Mouse (Mus musculus): ENCODE data around the gene Nanos2.

Gene Nanos2

DNA sequence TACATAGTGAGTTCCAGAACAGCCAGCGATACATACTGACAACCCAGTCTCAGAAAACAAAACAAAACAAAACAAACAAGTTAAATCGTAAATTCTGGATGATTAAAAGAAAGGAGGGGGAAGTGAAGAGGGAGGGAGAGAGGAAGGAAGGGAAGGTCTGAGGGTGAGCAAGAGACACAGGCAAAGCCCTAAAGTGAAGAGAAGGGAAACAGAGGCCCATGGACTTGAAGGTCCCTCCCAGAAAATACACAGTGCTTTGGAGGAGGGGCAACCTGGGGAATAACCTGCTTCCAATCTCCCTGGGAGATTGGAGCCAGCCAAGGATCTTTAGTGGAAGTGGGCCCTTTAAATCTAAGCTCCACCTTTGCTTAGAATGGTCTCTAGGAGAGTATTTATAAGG, at the start of gene Nanos2:
TSS of gene Nanos2 (plus strand) at position 301 of the 400 bp plus-strand sequence.
- no peak for DNase-seq (ENCODE audit: low read depth, low spot score)

DNA sequence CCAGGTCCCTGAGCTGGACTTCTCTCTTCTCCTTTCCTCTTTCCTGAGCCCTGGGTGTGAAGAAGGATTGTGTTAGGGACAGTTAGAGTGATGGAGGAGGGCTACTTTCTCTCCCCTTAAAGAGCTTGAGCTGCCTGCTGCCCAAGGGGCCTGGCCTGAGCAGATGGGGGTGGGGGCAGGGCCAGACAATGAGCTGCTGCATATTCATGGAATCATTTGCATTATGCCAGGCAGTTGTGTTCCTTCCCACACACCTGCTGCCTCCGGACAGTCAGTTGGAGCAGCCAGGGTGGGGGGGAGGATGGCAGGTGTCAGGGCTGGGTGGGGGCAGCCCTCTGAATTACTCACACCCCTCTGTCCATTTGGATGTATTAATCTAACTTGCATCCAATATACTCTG, 44.8 kb upstream of the Nanos2 start:
- DNase-seq (ENCODE audit: low read depth, low spot score), result no peak

DNA sequence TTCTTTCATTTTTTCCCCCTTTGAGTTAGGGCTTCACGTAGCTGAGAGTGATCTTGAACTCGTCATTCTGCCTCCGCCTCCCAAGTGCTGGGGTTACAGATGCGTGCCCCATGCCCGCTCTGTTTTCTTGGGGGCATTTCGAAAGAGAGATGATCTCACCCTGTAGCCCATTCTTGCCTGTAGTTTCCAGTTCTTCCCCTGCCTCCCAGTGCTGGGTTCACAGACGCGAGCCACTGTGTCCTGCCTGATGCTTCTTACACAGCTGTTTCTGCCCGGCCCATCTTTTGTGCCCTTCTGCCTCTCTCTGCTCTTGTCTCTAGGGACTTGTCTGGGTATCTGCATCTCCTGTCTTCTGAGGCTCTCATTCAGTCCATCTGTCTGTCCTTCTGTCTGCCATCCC, 44.4 kb upstream of the Nanos2 start:
- no peak for DNase-seq (ENCODE audit: low read depth, low spot score)

DNA sequence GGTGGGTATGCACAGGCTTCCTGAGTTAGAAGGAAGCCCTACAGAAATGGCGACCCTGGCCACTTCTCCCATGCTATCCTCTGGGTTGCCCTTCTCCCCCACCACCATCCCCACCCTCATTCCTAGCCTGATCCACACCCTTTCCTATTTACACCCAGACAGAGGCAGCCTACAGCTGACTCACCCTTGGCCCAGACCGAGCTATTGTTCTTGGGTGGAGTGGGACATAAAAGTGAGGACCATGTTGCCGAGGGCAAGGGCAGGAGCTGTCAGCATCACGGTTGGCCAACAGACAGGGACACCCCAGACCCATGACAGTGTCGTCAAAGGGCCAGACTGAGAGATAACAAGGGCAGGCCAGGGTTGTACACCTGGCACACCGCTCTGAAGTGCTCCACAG, 39.0 kb upstream of the Nanos2 start:
- no peak for DNase-seq (ENCODE audit: low read depth, low spot score)

DNA sequence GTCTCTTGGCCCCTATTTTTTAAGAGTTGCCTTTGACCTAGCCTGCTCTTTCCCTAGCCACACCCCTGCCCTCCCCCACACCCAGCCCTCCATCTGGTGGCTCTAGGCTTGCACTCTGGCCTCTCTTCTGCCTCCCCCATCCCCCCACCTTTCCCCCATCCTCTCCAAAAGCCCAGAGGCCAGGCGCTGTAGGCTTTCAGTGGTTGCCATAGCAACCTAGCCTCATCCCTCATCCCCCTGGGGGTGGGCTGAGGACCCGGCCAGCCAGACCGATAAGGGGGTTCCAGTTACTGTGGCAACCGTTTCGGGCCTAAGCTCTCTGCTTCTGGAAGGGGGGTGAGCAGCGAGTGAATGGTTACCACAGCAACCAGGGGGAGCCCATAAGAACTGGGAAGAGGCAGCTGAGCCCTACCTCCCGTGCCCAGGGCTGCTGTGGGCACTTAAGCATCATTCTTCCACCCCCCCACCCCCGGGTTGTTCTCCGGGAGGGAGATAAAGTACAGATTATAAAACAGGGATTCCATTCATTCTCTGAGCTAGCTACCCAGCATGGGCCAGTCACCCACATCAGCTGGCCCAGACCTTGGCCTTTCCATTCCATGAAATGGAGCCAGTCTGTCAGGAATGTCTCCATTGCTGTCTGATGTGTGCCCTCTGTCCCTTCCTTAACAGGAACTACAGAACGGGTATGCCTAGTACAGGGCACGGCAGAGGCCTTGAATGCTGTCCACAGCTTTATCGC, 37.2 kb upstream of the Nanos2 start:
- DNase-seq (ENCODE audit: low read depth, low spot score), result no peak

DNA sequence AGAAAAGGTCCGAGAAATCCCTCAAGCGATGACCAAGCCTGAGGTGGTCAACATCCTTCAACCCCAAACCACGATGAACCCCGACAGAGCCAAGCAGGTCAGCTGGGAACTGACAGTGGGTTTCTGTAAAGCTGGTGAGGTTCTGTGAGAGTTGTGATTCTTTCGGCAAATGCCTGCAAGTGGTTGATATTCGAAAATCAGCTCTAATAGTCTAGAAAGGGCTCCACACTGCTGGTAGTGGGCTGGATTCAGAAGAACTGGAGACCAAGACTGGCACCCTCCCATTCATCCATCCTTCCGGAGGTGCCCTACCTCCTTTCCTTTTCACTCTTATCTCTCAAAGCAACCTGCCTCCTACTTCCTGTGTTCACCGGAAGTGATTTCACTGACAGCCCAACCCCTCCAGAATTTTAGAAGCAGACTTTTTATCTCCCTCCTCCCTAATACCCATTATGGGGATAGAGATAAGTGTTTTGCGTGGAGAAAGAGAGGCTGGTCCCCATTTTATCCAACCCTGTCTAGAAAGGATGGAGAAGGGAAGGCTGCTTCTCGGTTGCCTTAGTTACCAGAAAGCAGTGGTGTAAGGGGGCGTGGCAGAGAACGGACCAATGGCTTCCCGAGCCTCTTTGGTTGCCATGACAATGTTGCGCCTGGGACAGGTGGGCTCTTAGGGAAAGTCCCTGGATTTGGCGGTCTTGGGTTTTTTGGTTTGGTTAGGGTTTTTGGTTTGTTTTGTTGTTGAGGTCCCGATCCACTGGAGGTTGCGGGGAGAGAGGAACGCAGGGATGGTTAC, 36.5 kb upstream of the Nanos2 start:
- DNase-seq (ENCODE audit: low read depth, low spot score), result no peak

DNA sequence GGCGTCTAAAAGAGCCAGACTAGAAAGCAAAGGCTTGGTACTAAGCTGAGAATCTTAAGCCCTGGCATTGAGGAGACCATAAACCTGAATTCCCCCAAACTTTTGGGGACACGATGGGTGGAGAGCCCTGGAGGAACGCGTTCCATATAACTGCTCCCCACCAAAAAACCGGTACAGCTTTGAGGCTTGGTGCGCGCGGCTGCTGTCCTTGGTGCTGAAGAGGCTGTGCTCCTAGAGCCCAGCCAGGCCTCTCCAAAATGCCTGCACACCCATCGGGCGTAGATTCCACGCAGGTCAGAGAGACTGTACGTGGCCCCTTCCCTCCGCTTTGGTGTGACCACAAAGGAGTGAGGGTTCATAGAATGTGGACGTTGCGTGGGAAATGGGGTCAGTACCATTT, 35.8 kb upstream of the Nanos2 start:
- no peak for DNase-seq (ENCODE audit: low read depth, low spot score)

DNA sequence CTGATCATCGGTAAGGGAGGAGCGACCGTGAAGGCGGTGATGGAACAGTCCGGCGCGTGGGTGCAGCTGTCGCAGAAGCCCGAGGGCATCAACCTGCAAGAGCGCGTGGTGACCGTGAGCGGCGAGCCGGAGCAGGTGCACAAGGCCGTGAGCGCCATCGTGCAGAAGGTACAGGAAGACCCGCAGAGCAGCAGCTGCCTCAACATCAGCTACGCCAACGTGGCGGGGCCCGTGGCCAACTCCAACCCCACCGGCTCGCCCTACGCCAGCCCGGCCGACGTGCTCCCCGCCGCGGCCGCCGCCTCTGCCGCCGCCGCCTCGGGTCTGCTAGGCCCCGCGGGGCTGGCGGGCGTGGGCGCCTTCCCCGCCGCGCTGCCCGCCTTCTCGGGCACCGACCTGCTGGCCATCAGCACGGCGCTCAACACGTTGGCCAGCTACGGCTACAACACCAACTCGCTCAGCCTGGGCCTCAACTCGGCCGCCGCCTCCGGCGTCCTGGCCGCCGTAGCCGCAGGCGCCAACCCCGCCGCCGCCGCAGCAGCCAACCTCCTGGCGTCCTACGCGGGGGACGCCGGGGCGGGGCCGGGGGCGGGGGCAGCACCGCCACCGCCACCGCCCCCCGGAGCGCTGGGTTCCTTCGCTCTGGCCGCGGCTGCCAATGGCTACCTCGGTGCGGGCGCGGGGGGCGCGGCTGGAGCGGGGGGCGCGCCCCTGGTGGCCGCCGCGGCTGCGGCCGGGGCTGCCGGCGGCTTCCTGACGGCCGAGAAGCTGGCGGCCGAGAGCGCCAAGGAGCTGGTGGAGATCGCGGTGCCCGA, 29.4 kb upstream of the Nanos2 start:
- DNase-seq (ENCODE audit: low read depth, low spot score), result no peak

DNA sequence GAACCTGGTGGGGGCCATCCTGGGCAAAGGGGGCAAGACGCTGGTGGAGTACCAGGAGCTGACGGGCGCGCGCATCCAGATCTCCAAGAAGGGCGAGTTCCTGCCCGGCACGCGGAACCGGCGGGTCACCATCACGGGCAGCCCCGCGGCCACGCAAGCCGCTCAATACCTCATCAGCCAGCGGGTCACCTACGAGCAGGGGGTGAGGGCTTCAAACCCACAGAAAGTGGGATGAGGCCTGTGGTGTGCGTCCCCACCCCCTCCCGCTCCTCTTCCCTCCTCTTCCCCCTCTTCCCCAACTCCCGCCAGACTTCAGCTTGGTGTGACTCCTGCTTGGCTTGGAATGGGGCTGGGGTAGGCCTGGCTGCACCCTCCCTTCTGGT, 28.8 kb upstream of the Nanos2 start:
- no peak for DNase-seq (ENCODE audit: low read depth, low spot score)

DNA sequence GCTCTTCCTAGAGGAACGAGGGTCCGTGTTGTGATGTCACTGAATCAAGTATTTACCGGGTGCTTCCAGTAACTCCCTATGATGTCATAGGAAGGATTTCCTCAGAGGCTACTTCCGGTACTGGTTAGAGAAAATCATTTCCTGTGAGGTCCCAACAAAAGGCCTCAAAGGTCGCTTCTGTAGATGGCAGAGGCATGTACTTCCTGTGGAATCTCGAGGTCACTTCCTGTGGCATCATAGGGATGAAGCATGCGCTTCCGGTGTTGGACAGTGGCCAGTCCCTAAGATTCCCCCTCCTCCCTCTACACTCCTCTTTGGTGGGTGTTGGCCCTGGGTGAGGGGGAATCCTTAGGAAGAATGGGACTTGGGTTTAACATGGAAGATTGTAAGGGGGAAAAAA, 27.8 kb upstream of the Nanos2 start:
- no peak for DNase-seq (ENCODE audit: low read depth, low spot score)

DNA sequence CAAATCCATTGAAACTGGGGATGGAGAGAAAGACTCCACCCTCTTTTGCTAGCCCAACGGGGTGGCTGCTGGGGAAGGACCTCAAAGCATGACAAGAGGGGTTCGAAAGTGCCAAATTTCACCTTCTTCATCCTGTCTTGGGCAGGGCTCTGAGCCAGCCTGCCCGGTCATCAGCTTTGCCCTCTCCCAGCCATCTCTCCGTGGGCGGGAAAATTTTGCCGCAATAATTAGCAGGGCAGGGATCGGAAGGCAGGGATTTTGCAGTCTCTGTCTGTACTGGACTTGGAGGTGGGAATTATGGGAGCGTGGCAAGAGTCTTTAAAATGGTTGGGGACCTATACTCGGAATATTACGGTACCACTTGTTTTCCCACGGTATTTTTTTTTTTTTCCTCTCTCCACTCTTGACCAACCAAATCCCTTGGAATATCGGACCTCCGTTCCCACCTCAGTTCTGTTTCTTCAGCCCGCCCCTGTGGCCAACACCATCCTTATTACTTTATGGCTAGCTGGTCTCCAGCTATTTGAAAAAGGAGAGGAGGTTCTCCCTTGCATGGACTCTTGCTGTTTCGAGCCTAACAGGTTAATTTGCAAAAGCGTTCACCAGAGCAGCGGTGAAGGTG, 24.9 kb upstream of the Nanos2 start:
- no peak for DNase-seq (ENCODE audit: low read depth, low spot score)

DNA sequence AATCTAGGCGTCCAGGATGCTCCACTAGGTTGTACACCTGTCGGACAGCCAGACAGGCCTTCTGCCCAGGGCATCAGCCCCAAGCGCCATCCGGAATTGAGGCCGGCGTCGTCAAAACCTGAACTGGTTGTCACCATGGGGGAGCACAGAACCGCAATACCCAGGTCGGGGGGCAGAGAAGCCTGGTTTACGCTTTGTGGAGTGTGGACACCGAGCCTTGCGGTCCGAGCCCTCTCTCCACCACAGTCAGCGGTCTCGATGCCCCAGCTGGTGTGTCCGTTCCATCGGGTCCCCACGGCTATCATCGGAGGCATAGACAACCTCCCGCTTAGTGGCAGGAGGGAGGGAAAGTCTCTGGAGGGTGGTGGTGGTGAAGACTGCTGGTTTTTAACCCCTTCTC, 24.4 kb upstream of the Nanos2 start:
- no peak for DNase-seq (ENCODE audit: low read depth, low spot score)

DNA sequence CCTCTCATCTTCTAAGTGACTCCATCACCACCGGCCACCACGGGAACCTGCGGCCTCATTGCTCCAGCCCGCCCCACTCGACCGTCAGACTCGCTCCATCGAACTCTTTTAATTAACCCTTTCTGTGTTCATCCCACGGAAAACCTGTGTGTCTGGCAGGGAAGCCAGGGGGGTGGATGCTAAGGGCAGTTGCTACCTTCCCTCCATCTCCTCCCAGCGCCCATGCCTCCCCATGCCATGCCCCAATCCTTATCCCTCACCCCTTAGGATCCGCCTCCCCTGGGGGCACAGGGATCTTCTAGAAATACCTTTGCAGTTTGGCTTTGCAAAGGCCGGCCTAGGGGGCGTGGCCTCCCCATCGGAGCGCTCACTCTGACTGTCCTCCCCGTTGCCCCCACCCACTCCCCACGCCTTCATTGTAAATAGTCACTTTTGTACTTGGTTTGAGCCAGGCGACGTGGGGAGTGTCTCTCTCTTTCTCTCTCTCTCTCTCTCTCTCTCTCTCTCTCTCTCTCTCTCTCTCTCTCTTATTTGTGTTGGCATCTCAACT, 23.8 kb upstream of the Nanos2 start:
- DNase-seq (ENCODE audit: low read depth, low spot score), result no peak

DNA sequence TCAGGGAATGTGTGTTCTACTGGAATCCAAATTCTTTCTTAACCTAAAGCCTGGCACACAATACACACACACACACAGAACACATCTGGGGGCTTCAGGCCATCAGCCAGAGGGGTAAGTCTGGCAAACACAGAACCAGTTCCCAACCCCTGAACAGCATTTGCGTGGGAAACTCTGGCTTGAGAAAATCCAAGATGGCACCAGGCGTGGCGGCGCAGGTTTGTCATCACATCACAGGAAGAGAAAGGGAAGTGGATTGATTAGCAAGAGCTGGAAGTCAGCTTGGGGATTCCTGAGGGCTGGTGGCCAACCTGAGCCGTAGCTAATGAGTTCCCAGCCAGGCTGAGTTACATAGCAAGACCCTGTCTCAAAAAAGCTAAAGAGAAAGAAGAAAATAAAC, 21.9 kb upstream of the Nanos2 start:
- no peak for DNase-seq (ENCODE audit: low read depth, low spot score)

DNA sequence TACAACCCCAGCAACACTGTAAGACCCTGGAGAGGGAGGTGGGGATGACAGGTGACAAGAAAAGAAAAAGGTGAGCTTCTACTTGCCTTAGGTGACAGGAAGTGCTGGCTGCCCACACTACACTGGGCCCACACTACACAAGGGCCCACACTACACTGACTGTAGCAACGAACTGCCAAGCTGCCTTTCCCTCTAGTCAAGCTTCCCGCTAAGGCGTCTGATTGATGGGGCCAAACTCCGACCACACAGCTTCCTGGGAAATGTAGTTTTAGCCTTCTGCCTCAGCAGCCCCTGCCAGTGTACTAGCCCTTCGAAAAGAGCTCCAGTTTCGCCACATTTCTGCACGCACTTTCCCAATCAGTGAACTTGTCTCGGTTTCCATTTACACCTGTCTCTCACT, 19.6 kb upstream of the Nanos2 start:
- no peak for DNase-seq (ENCODE audit: low read depth, low spot score)

DNA sequence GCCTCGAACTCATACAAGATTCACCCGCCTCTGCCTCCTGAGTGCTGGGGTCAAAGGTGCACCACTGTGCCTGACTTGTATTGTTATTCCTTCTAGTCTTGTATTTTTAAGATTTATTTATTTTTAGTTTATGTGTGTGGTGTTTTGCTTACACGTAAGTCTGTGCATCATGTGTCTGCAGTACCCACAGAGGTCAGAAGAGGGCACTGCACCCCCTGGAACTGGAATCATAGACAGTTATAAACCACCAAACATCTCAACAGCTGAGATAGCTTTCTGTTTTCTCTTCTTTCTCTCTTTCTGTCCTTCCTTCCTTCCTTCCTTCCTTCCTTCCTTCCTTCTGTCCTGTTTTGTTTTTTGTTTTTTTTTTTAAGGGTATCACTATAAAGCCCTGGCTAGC, 16.2 kb upstream of the Nanos2 start:
- no peak for DNase-seq (ENCODE audit: low read depth, low spot score)

DNA sequence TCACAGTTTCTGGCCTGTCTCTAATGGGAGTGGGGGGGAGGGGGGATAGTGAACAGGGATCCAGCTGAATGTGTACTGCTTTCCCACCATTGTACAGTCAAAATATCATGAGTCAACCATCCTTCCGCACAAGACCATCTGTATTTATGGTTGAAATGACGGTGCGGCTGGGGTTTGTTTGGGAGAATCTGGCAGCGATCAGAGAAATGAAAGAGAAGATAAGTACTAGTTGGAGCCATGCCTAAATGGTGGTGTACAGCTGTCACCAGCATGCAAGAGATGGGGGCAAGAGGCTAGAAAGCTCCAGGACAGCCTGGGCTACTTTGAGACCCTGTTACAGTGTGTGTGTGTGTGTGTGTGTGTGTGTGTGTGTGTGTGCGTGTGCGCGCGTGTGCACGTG, 8.8 kb upstream of the Nanos2 start:
- no peak for DNase-seq (ENCODE audit: low read depth, low spot score)

DNA sequence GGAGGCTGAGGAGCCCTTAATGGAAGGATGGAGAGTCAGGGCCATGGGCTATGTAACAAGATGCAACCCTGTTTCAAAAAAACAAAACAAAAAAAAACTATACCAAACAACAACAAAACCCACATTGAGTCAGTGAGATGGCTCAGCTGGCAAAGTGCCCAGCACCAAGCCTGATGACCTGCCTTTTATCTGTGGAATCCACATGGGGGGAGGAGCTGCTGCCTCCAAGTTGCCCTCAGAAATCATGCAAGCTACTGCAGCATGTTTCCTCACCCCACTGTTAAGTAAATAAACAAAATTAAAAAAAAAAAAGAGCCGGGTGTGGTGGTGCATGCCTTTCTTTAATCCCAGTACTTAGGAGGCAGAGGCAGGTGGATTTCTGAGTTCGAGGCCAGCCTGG, 697 bp upstream of the Nanos2 start:
- no peak for DNase-seq (ENCODE audit: low read depth, low spot score)

DNA sequence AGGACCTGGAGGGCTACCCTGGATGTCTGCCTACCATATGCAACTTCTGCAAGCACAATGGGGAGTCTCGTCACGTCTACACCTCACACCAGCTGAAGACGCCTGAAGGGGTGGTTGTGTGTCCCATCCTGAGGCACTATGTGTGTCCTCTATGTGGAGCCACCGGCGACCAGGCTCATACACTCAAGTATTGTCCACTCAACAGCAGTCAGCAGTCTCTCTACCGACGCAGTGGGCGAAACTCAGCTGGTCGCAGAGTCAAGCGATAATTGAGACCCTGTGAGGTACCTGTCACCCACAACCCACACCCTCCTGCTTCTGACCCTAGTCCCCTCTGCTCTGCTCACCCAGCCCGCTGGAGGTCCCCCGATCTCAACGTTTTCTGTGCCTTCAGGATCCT, 547 bp downstream of the Nanos2 start:
- no peak for DNase-seq (ENCODE audit: low read depth, low spot score)

DNA sequence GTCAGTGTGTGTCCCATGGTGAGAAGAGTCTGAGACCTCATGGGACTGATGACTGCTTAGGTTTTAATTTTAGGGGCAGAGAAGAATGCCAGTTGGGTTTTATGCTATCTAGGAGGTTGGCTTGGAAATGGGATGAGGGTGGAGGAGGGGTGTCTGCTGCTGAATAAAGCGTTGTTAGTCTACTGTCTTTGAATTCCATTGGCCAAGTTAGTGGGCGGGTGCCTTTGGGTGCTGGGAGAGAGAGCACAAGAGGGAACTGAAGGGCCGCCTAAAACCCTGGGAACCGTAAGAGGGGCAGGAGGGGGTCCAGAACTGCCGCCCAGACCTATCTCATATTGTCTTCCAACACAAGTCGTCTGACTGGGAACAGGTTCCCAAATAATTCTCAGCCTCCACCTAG, 1.6 kb downstream of the Nanos2 start:
- DNase-seq (ENCODE audit: low read depth, low spot score), result no peak

DNA sequence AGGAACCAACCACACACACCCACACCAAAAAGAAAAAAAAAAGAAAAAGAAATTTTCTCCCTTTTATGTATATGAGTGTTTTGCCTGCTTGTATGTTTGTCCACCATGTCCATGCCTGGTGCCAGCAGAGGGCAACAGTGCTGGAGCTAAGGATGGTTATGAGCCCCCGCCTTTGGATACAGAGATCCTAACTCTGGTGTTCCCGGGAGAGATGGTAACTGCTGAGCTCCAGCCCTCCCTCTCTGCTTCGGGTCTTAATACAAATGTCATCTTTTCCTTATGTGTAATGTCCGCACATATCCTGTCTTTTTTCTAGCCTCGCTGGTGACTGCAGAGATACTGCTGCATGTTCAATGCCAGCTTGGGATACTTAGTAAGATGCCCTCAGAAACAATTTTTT, 2.8 kb downstream of the Nanos2 start:
- no peak for DNase-seq (ENCODE audit: low read depth, low spot score)
